Mouse (Mus musculus) layer of hippocampus, postnatal 10 days (tissue): ENCODE data around the gene Foxa2. TPM values are rescaled to one million over a fixed set of nuclear protein-coding genes. Genes with fewer than 3 reads are reported as not detected.

Experiments used
- DNase-seq, 2 experiments: peaks; one replicate each; pipeline ENCODE4 v3.0.0; 2021; ENCODE audit warnings: low spot score in 2 of 2
- total RNA-seq, 2 experiments: library from RNA; stranded (reverse); gene quantifications; 2 replicates each; pipeline ENCODE4 v1.2.3; 2021

Foxa2 gene
- total RNA-seq, 2 experiments from 2014 or later, result not detected

DNA sequence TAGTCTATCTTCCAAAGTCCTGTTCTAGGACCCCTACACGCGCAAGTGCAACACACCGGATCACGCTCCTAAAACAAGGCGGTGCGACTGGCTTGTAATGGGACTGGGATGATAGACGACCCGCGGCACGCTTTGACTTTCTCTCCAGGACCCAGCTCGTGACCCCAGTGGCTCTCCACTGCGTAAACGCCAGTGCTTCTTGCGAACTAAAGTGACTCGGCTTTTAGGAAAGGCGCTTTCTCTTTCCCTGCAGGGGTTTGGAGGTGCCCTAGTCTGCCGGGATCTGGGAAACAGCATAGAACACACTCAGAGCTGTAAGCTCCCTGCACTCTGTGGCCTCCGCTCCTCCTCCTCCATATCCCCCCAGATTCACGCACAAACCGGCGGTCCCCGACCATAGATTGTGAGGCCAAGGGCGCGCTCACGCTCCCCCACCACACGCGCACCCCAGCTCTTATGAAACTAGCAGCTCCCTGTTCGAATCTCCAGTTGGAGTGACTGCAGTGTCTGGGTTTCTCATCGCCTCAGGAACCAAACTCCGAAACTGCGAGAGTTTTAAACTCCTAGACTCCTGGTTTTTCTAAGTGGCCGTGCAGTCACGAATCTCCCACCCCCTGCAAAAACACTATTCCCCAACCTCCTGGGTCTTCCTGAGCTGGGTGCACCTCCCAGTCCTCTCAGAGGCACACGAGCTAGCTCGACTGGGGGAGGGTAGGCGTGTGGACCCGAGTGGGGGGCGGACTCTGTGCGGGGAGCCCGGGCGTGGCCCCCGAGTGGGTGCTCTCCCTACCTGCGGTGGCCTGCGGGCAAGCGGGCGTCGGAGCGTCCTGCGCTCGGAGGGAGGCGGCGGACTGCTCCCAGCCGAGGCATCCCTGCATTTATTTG, 7.2 kb downstream of the Foxa2 start:
- DNase-seq, result no peak

DNA sequence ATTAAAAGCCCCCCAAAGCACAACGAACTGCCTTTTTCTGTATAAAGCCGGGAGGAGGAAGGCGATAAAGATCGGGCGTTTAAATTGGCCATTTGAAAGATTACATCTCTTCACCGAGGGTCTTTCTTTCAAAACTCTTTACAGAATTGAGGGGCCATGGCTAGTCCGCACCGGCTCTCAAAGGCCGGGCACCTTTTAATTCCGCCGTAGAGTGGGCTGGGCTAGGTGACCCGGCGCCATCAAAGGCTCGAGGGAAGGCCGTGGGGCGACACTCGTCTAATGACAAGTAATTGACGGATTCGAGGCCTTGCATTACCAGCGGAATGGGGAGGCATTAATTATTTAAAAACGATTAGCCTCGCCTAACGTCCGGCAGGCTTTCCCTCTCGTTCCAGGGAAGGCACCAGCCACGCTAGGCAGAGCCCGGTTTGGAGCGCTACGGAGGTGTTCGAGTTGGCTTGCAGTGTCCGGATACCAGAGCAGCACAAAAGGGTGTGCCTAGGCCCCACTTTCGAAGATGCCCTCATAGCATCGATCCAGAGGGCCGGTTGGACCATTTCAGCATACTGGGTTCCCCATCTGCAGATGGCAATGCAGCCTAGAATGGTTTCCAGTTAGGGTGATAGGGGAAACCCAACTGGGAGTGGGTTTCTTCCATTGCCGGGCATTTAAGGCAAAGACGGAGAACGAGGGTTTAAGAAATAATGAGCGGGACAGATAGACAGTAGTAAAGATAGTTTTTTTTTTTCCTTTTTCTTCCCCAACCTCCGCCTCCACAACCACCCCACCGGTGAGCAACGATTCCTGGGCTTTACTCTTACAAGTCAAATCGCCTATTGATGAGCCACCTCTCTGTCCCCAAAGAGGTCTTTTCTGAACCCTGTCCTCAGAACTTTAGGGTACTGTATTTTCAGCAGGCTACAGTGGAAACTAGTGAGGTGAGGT, 8.1 kb downstream of the Foxa2 start:
- no peak for DNase-seq

DNA sequence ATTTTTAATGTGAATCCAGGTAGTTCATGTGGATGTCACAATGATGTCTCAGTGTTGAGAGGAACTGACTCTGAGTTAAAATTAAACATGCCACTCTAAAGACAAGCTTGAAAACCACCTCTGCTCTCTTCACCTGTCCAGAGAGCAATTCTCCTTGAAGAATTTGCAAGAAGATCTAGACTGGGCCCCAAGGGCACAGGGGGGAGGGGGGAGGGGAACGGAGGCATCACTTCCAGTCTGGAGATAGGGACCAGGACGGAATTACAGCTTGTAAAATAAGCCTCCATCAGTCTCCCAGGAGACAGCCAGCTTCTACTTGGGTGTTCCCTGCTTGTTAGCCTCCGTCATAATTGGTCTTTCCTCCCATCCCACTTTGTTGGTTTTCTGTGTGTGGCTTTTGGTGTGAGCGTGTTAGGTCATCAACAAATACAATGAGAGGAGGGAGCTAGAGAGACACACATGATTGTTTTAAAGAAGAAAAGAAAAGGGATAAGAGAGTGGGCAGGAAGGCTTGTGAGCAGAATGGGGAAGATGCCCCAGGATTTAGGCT, 10.1 kb downstream of the Foxa2 start:
- no peak for DNase-seq

DNA sequence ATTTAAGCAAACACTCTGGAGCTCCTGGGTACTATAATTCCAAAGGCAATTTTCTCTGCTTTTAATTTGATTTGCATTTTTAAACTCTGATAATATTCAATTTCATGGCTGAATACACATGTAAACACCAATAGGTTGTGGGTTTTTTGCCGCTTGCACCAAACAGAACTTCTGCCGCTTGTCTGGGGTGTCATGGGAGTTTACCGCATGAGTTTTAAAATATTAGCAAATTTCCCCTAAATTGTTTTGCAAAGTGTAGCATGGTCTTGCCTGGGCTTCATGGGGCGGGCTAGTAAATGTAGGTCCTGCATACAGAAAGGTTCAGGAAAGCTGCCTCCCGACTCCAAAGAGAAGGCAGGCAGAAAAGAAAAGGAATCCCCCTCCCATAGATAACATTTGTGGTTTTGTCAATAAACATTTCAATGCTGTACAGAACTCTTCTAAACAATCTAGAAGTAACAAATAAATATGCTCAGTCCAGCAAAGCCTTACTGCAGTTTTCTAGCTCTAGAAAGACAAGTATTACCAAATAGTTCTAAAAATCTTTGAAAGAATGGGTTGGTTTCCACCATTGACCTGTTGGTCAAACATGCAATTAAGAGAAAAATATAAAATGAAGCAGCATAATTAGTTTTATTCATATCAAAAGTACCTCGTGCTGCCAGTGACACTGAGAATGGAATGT, 15.6 kb downstream of the Foxa2 start:
- DNase-seq, result no peak

DNA sequence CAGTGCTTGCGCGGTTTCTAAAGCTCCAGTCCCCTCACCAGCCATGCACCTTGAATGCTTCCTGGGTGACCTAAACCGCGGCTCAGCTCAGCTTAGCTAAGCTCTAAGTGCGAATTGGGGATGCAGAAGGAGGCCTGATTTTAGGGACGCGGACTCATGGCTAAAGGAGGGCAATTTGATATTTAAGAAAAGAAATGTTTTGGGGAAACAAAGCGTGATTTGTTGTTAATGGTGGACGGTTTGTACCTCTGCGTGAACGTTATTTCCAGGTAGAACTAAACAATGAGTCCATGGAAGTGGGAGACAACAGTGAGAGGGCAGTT, 16.2 kb downstream of the Foxa2 start:
- DNase-seq, result no peak

DNA sequence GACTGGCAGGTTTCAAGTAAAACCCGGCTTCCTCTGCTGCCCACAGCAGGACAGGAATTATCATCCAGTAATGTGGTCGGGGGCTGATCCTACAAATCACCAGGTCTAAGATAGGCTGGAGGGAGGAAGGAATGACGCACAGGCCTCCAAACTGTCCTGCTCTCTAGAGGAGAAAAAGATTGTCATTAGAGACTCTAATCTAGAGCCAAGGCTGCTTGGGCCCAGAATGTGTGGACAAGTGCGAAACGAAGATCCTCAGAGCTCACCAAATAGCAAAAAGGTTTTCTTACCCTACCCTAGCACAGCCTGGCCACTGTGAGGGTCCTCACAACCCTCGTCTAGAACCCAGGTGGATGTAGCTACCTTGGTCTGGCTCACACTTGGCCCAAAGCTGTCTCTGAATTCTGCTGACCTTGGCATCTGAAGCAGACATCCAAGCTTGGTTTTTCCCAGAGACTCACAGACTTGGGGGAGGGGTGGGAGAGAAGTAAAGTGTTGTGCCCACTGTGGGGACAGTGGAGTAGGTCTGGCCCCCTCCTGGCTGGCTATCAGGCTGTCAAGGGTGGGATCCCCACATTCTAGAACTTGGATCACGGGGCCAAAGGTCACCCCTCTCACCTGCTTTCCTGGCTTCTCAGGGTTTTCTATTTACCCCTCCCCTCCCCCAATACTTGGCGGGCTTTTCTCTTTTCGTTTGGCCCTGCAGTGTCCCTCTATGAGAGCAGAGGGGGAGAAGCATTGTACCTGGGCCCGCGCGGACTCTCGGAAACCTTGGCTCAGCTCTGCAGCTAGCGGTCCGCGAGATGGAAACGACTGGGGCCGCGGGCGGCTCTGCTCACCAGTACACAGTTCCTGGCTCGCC, 16.8 kb downstream of the Foxa2 start:
- no peak for DNase-seq

DNA sequence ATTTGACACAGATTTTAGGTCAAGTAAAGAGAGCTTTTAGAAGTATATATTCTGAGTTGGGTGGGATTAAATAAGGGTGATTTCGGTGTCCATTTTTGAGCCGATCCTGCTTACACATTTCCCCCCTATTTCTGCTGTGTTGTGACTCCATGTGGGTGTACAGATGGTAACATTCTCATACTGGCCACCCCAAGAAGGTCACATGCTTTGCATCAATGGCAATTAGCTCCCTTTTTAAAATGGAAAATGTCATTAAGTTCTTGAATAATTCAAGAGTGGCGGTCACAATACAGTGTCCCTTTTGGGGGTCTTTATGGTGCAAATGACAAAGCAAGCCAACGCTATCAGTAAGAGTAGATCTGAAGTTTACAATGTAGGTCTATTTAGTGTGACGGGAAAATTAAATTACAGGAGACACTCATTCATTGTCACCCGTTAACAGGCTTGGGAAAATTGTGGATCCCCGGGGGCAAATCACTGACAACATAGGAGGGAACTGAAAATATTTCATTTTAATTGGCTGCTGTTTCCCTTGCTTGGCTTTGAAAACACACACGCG, 17.6 kb downstream of the Foxa2 start:
- no peak for DNase-seq

DNA sequence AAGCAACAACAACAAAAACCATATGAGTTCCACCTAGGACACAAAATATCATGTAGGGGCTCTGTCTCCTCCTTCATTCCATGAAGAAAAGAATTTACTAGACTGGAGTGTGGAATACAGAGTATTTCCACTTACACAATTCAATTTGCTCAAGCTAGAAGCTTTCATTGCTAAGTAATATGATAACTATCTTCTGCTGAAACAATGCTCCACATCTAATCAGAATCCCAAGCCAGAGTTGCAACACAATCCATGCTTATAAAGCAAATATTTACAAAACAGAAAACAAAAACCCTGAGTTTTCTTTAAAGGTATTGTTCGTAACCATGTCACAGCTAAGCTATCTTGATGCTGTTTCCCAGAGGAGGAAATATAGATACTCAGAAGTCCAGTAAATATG, 20.4 kb downstream of the Foxa2 start:
- DNase-seq, result no peak

DNA sequence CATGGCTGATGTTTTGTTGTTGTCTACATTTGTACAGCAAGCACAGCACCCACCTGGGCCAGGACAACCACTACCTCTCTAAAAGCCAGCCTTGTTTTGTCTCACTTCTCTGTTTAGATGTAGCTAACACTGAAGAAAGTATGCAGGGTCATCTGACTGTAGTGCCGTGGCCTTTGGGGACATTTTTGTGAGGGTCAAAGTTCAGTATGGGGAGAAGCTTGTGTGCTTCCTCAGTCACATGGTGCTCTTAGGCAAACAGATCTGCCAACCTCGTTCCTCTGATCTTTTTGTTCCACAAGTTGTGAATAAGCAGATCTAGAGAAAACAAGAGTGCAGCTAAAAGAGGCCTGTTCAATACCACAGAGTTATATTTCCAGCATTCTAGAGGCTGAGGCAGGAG, 21.3 kb downstream of the Foxa2 start:
- no peak for DNase-seq

DNA sequence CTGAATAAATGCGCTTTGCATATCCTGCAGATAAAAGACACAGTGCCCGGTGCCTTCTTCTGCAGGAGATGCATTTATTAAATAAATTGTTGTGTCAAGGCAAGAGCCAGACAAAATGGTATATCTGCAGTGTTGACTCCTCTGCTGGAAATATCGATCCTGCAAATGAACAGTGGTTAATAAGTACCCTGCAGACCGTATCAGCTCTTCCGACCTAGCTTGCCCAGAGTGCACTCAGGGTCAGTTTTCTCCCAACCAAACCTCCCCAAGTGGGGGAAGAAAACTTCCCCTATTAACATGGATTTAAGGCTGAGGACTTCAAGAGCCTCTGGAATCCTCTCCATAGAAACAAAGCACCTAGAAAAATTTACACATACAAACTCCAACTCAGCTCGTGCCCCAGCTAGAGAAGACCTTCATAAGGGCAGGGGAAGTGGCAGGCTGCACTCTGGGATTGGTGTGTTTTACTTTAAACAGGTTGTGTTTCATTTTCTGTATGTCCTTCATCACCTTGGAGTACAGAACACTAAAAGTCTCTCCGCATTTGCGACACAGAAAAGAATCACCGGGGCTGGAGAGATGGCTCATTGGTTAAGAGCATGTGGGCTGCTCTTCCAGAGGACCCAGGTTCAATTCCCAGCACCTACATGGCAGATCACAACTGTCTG, 22.4 kb downstream of the Foxa2 start:
- no peak for DNase-seq

DNA sequence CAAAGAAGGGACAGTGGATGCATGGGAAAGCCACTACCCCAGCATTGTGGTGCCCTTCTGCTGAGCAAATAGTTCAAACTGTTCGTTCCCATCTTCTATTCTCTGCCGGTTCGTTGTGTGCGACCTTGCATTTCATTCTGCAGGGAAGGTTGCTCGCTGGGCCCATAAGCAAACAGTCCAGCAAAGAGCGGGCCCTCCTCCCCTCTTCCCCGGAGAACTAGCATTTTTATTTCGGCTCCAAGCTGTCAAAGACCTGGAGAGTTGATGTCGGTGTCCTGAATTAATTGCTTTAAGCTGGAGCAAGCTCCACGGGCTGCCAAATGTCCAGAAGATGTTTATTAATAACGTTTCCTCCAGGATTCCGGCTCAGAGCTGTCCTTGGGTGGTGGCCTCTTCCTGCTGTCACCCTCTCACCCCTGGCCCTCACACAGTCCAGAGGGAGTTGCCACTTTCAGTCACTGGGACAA, 23.4 kb downstream of the Foxa2 start:
- DNase-seq, result no peak

DNA sequence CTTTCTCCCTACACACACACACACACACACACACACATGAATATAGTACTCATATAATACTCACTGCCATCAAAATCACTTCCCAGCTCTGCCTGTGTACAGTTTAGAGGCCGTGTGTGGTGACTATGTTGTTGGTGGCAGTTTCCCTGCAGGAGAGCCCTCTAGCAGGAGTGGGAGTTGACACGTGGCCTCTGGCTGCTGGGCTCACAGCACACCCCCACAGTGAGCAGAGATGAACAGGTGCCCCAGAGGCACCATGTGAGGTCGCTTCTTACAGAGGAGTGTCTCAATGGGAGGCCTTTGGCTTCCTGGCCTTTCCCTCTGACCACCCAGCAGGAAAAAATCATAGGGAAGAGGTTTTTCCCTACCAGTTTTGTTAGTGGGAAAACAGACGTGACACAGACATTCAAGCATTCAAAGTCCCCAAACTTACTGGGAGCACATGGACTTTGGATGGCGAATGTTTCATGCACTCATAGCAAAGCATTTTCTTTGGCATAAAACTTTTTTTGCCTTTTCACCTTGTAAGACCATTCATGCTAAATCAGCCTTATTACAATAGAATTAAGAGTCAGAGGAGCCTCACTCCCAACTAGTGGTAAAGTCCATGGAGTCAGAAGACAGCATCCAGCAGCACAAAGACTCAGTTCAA, 24.7 kb downstream of the Foxa2 start:
- no peak for DNase-seq

DNA sequence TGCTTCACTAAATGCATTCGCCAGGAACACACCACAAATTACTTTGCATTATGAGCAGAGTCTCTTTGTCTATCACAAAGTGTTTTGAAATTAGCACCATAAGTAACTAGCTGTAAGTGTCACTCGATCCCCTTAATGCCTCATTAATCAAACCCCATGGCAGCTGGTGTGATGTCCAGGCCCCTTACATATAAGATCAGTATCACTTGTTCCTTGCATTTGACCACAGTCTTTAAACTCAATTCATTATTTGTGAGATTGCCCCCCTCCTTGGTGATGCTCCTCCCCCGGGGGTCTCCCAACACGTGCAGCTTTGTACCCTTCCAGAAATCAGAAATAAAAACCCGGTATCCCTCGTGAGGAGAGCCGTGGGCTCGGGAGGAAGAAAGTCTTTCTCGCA, 25.8 kb downstream of the Foxa2 start:
- DNase-seq, result no peak

DNA sequence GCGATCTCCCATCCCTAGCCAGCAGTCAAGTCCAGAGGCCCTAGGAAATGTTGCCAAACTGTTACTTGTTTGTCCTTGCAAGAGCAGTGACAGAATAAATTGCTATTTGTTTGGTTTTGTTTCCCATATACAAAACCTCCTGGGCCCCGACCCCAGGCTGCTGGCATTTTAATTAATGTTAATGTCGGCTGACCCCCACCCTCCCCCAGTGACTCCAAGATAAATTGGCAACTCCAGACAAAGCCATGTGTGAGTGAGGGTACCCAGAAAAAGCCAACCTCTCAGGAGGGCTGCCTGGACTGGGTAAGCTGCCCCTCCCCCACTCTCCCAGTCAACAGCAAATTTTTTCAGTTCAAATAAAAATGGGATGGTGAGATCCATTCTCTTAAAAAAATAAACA, 26.6 kb downstream of the Foxa2 start:
- no peak for DNase-seq

DNA sequence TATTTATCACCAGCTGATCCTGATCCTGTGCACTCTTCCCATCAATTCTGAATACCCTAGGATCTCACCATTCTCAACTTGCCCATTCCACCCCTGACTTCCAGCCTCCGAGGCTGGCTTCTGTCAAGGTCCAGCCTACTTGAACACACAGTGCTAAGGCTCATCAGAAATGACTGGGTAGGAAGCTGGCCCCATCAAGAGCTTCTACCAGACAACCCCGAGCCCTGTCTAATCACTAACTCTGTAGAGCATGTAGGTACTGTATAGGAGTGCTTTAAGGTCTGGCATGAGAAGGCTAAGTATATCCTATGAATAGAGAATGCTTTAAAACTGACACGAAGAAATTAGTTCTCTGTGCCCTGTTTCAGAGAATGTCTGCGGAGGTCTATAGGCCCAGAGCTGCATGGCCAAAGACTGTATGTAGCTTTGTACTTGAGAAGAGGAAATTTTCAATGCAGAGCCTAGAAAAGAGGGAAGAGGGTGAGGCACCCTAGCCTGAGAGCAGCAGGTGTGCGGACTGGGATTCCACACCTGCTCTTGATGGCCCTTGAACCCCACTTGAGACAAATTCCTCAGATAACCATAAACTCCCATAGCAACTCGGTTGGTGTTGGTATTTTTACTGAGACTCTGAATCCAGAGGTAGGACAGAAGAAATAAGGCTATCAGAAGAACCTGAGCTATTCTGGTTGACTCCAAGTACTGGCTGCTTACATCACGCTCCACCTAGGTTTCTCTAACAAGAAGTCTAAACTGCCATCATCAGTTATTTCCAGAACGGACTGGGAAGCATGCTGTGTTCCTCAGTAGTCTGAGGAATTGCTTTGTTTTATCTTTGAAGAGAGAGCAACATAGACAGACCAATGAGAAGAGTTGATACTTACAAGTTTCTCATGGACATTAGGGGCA, 28.7 kb downstream of the Foxa2 start:
- DNase-seq, result no peak

DNA sequence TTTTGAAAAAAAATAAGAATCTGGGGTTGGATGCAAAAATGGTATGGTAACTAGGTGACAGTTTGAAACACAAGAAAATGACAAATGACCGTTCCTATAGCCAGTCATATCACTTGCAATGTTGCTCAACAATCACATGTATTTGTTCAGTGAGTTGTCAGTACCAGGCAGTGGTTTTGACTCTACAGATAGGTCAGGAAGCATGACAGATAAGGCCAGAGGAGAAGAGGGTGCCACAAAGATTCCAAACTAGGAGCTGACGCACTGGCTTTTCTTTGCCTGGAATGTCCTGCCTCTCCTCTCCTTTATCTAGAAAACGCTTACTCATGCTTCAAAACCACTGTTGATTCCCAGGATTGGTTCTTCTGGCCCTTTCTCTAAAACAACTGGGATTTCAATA, 33.4 kb downstream of the Foxa2 start:
- DNase-seq, result no peak

DNA sequence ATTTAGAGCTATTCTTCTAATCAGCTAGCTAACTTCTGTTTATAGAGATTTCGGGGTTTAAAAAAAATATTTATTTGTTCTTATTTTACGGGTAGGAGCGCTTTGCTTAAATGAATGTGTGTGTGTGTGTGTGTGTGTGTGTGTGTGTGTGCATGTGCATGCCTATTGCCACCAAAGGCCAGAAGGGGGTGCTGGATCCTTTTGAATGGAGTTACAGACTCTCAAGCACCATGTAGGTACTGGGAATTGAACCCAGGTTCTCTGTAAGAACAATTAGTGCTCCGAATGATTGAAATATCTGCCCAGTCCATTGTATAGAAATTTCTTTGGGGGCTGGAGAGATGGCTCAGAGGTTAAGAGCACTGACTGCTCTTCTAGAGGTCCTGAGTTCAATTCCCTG, 37.7 kb downstream of the Foxa2 start:
- no peak for DNase-seq
